Mouse (Mus musculus) olfactory bulb, adult 2 months (tissue): ENCODE results near the gene Plcb4.

Source experiments
- CTCF ChIP-seq: fragments of 200-500 bp; IDR thresholded peaks from 2 replicates; pipeline ENCODE4 v1.5.1; 2012; ENCODE audit warnings: low read depth, mild to moderate bottlenecking, low read length, moderate library complexity; ENCODE audit not compliant: insufficient read depth
- POLR2A ChIP-seq: fragments of 200-500 bp; IDR thresholded peaks from 2 replicates; pipeline ENCODE4 v1.6.1; 2012; ENCODE audit warnings: mild to moderate bottlenecking, low read depth, low read length, moderate library complexity; ENCODE audit not compliant: insufficient read depth

DNA sequence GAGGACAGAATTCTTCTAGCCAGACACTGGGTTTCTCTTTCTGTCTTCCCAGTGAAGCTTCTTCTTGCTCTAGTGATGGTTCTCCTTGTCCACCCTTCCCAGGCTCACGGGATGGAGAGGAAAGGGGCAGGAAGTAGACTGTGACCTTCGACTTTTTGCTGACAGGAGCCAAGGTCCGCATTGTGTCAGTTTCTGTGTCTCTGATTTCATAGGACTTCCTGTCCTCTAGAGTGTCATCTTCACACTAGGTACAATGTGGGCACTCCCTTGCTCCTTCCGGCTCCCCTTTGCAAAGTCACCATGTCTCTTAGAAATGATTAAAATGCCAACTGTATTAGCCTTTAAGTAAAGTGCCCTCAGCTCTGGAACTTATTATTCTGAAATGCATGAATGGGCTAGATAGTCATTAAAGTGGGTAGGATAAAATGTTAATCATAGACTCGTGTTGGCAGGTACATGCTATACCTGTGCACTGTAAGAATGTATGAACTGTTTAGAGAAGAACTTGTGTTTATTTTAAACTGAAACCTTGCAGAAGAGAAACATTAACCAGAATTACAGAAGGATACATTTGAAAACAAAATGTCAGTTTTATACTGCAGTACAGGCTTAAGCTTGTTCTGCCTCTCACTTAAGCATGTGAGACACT is 152.8 kb downstream of the Plcb4 start:
- no peak for TF ChIP-seq CTCF
- no peak for TF ChIP-seq POLR2A
